Mouse (Mus musculus): ENCODE measurements around the gene Cd2ap. TPM values are rescaled to one million over a fixed set of nuclear protein-coding genes. Genes with fewer than 3 reads are reported as not detected.

Cd2ap gene
- total and polyA plus RNA-seq, 3 experiments = 8.1 to 35.9 (median 24.2) TPM

- H3K4me3 ChIP-seq (ENCODE audit: low read depth, low read length) = peak overlapping the region; percentile 87
- ATAC-seq (ENCODE audit: extremely low read depth, insufficient number of reproducible peaks, low FRiP score, poor library complexity, severe bottlenecking) = no peak
- no peaks in the 10 kb centered on the region for H3K36me3 ChIP-seq (replicated peaks)
- H3K9me3 ChIP-seq (replicated peaks) = no peaks in the 10 kb centered on the region
- peaks cover 6% of the 10 kb centered on the region for H3K4me1 ChIP-seq (ENCODE audit: insufficient read depth, low read depth, low read length)
- DNase-seq (ENCODE audit: low spot score) = no peak
- TF ChIP-seq TAL1 (conservative IDR thresholded peaks at IDR 0.05; ENCODE audit: low read depth, low read length) = no peak
- no peak for TF ChIP-seq CTCF (IDR thresholded peaks at IDR 0.05; ENCODE audit: low read depth, low read length)
- TF ChIP-seq GATA1 (IDR thresholded peaks at IDR 0.05; ENCODE audit: borderline replicate concordance, low read length) = no peak
- TF ChIP-seq GATA2 (IDR thresholded peaks at IDR 0.05; ENCODE audit: borderline replicate concordance, low read depth, low read length) = no peak
- no peak for TF ChIP-seq POLR2AphosphoS5 (IDR thresholded peaks at IDR 0.05; ENCODE audit: insufficient replicate concordance, low read depth, low read length)
- no peaks in the 10 kb centered on the region for H3K27me3 ChIP-seq (ENCODE audit: insufficient read depth, low read length)
These were observed 879 bp downstream of the Cd2ap start for GRCm38 (mm10) chr17:42875571-42876000.

GRCm38 (mm10) chr17:42875015-42875414 lies 1.4 kb downstream of the Cd2ap start:
- ATAC-seq (ENCODE audit: extremely low read depth, insufficient number of reproducible peaks, low FRiP score, poor library complexity, severe bottlenecking) (no peak), DNase-seq (ENCODE audit: low spot score) (no peak)
- H3K4me1 ChIP-seq (ENCODE audit: insufficient read depth, low read depth, low read length) = peaks cover 6% of the 10 kb centered on the region

GRCm38 (mm10) chr17:42870465-42870864 lies 6.0 kb downstream of the Cd2ap start:
- TF ChIP-seq GATA1 (IDR thresholded peaks at IDR 0.05; ENCODE audit: borderline replicate concordance, low read length) (no peak), GATA2 (IDR thresholded peaks at IDR 0.05; ENCODE audit: borderline replicate concordance, low read depth, low read length) (no peak), POLR2AphosphoS5 (IDR thresholded peaks at IDR 0.05; ENCODE audit: insufficient replicate concordance, low read depth, low read length) (no peak), TAL1 (conservative IDR thresholded peaks at IDR 0.05; ENCODE audit: low read depth, low read length) (no peak), CTCF (IDR thresholded peaks at IDR 0.05; ENCODE audit: low read depth, low read length) (no peak)

More at GRCm38 (mm10) chr17:42875015-42875414, 1.4 kb downstream of the Cd2ap start:
- no peaks in the 10 kb centered on the region for H3K27me3 ChIP-seq (ENCODE audit: insufficient read depth, low read length)
- no peak overlapping the region; the same call in 1 of the 2 replicates for H3K4me3 ChIP-seq (ENCODE audit: low read depth, low read length)
- no peaks in the 10 kb centered on the region for H3K36me3 ChIP-seq (replicated peaks)
- no peak for TF ChIP-seq GATA1 (IDR thresholded peaks at IDR 0.05; ENCODE audit: borderline replicate concordance, low read length)
- no peak for TF ChIP-seq POLR2AphosphoS5 (IDR thresholded peaks at IDR 0.05; ENCODE audit: insufficient replicate concordance, low read depth, low read length)
- TF ChIP-seq GATA2 (IDR thresholded peaks at IDR 0.05; ENCODE audit: borderline replicate concordance, low read depth, low read length) = no peak
- TF ChIP-seq CTCF (IDR thresholded peaks at IDR 0.05; ENCODE audit: low read depth, low read length) = no peak
- TF ChIP-seq TAL1 (conservative IDR thresholded peaks at IDR 0.05; ENCODE audit: low read depth, low read length) = no peak
- H3K9me3 ChIP-seq (replicated peaks) = no peaks in the 10 kb centered on the region

GRCm38 (mm10) chr17:42863186-42863585 lies 13.3 kb downstream of the Cd2ap start:
- Histone ChIP-seq H3K27me3 (ENCODE audit: insufficient read depth, low read length) (no peaks in the 10 kb centered on the region), H3K4me3 (ENCODE audit: low read depth, low read length) (no peak overlapping the region), H3K4me1 (ENCODE audit: insufficient read depth, low read depth, low read length) (no peaks in the 10 kb centered on the region), H3K36me3 (replicated peaks) (no peaks in the 10 kb centered on the region), H3K9me3 (replicated peaks) (no peaks in the 10 kb centered on the region)
- TF ChIP-seq POLR2AphosphoS5 (IDR thresholded peaks at IDR 0.05; ENCODE audit: insufficient replicate concordance, low read depth, low read length) = no peak
- no peak for TF ChIP-seq GATA1 (IDR thresholded peaks at IDR 0.05; ENCODE audit: borderline replicate concordance, low read length)
- TF ChIP-seq GATA2 (IDR thresholded peaks at IDR 0.05; ENCODE audit: borderline replicate concordance, low read depth, low read length) = no peak
- no peak for TF ChIP-seq TAL1 (conservative IDR thresholded peaks at IDR 0.05; ENCODE audit: low read depth, low read length)
- TF ChIP-seq CTCF (IDR thresholded peaks at IDR 0.05; ENCODE audit: low read depth, low read length) = no peak
- ATAC-seq (ENCODE audit: extremely low read depth, insufficient number of reproducible peaks, low FRiP score, poor library complexity, severe bottlenecking) (no peak), DNase-seq (ENCODE audit: low spot score) (no peak)

More at GRCm38 (mm10) chr17:42870465-42870864, 6.0 kb downstream of the Cd2ap start:
- Histone ChIP-seq H3K9me3 (replicated peaks) (no peaks in the 10 kb centered on the region), H3K4me1 (ENCODE audit: insufficient read depth, low read depth, low read length) (no peaks in the 10 kb centered on the region), H3K27me3 (ENCODE audit: insufficient read depth, low read length) (no peaks in the 10 kb centered on the region), H3K36me3 (replicated peaks) (no peaks in the 10 kb centered on the region), H3K4me3 (ENCODE audit: low read depth, low read length) (no peak overlapping the region)
- no peak for DNase-seq (ENCODE audit: low spot score)
- ATAC-seq (ENCODE audit: extremely low read depth, insufficient number of reproducible peaks, low FRiP score, poor library complexity, severe bottlenecking) = no peak

DNA sequence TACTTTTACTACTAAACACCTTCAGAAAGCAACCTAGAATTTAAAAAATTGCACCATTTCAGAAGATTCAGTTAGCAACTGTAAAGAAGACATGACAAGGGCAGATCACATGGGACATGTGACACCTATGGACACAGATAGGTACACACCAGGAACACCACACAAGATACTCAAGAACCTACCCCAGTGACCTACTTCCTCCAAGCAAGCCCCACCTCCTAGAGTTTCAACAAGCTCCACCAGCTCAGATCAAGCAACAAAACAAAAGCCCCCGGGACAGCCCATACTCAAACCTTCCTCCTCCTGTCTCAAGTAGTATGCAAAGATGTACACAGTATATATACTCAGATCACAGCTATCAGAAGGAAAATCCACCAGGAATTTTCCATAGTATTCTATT lies 16.1 kb downstream of the Cd2ap start:
- Histone ChIP-seq H3K4me1 (ENCODE audit: insufficient read depth, low read depth, low read length) (no peaks in the 10 kb centered on the region), H3K9me3 (replicated peaks) (no peaks in the 10 kb centered on the region), H3K27me3 (ENCODE audit: insufficient read depth, low read length) (no peaks in the 10 kb centered on the region), H3K36me3 (replicated peaks) (no peaks in the 10 kb centered on the region), H3K4me3 (ENCODE audit: low read depth, low read length) (no peak overlapping the region)
- DNase-seq (ENCODE audit: low spot score) = no peak
- no peak for ATAC-seq (ENCODE audit: extremely low read depth, insufficient number of reproducible peaks, low FRiP score, poor library complexity, severe bottlenecking)
- TF ChIP-seq POLR2AphosphoS5 (IDR thresholded peaks at IDR 0.05; ENCODE audit: insufficient replicate concordance, low read depth, low read length) (no peak), GATA1 (IDR thresholded peaks at IDR 0.05; ENCODE audit: borderline replicate concordance, low read length) (no peak), GATA2 (IDR thresholded peaks at IDR 0.05; ENCODE audit: borderline replicate concordance, low read depth, low read length) (no peak), TAL1 (conservative IDR thresholded peaks at IDR 0.05; ENCODE audit: low read depth, low read length) (no peak), CTCF (IDR thresholded peaks at IDR 0.05; ENCODE audit: low read depth, low read length) (no peak)

DNA sequence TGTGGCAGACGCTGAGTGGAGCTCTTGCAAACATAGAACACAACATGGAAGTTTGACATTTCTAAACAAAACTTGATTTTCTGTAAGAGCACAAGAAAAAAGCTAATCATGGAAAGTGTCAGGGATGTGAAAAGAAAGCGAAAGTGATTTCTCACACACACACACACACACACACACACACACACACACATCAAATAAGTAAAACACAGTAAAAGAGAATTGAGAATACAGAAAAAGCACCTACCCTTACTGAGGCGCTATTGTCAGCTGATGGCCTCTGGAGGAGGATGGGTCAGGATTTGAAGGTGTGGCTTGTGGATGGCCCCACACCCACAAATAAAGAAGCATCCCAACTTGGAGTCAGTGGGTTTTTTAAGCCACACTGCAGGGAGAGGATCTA lies 19.0 kb downstream of the Cd2ap start:
- no peaks in the 10 kb centered on the region for H3K4me1 ChIP-seq (ENCODE audit: insufficient read depth, low read depth, low read length)
- no peaks in the 10 kb centered on the region for H3K9me3 ChIP-seq (replicated peaks)
- no peak for ATAC-seq (ENCODE audit: extremely low read depth, insufficient number of reproducible peaks, low FRiP score, poor library complexity, severe bottlenecking)
- TF ChIP-seq GATA1 (IDR thresholded peaks at IDR 0.05; ENCODE audit: borderline replicate concordance, low read length) (no peak), POLR2AphosphoS5 (IDR thresholded peaks at IDR 0.05; ENCODE audit: insufficient replicate concordance, low read depth, low read length) (no peak), CTCF (IDR thresholded peaks at IDR 0.05; ENCODE audit: low read depth, low read length) (no peak), TAL1 (conservative IDR thresholded peaks at IDR 0.05; ENCODE audit: low read depth, low read length) (no peak), GATA2 (IDR thresholded peaks at IDR 0.05; ENCODE audit: borderline replicate concordance, low read depth, low read length) (no peak)
- no peaks in the 10 kb centered on the region for H3K27me3 ChIP-seq (ENCODE audit: insufficient read depth, low read length)
- no peaks in the 10 kb centered on the region for H3K36me3 ChIP-seq (replicated peaks)
- DNase-seq (ENCODE audit: low spot score) = no peak
- no peak overlapping the region for H3K4me3 ChIP-seq (ENCODE audit: low read depth, low read length)
